Comparison of ENCODE assay signal across 8 mouse cellular contexts in the genomic region with DNA sequence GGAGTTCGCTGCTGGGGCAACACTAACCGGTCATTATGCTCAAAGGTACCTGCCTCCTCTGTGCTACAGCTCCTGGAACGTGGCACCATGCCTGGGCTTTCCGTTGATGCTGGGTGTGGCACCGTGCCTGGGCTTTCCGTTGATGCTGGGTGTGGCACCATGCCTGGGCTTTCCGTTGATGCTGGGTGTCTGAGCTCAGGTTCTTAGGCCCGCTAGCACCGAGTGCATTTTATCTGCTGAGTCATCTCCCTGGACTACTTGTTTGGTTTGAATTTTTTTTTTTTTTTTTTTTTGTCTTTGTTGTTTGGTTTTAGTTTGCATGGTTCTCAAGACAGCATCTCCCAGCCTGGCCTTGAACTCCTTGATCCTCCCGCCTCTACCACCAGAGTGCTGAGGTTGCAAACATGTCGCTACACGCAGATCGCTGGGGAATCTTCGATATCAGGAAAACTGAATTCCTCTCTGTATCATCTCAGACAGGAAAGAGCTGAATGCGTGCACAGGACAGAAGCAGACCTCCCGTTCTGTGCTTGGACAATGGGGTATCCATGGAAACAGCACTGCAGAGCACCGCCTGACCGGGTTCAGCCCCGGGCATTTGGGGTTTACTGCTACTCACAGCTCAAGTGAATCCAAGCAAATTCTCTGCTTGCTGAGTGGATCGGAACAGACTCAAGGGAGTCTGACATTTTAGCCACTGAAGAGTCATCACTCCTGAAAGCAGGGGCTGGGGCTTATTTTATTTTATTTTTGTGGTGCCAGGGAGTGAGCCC. TPM values are rescaled to one million over a fixed set of nuclear protein-coding genes. Genes with fewer than 3 reads are reported as not detected.
DNase-seq lines count a peak whose midpoint lies in the region; ATAC-seq and TF ChIP-seq lines count a peak whose summit lies in the region.

No protein-coding gene starts in this region.

- H3K27me3 ChIP-seq in kidney, postnatal 0 days (ENCODE audit: insufficient read depth, low read length): no peaks in the 10 kb centered on the region
- H3K27me3 ChIP-seq in hindbrain, embryonic 14.5 days (ENCODE audit: control insufficient read depth, insufficient read depth, low read length): no peaks in the 10 kb centered on the region
- H3K27me3 ChIP-seq in kidney, embryonic 16.5 days (ENCODE audit: insufficient read depth, low read length): no peaks in the 10 kb centered on the region

- H3K4me2 ChIP-seq in kidney, postnatal 0 days (ENCODE audit: low read length): no peak overlapping the region
- 0 out of 2 replicates have a peak overlapping the region, but pooled peaks have one; percentile 10 for H3K4me2 ChIP-seq in hindbrain, embryonic 14.5 days (replicated peaks)
- no peak overlapping the region for H3K4me2 ChIP-seq in kidney, embryonic 16.5 days (replicated peaks; ENCODE audit: low read depth, low read length)

- H3K9me3 ChIP-seq in kidney, postnatal 0 days (replicated peaks; ENCODE audit: low read length): no peaks in the 10 kb centered on the region
- no peaks in the 10 kb centered on the region for H3K9me3 ChIP-seq in hindbrain, embryonic 14.5 days (ENCODE audit: control insufficient read depth, low read length)
- H3K9me3 ChIP-seq in kidney, embryonic 16.5 days (ENCODE audit: low read length): no peaks in the 10 kb centered on the region

- no peak overlapping the region for H3K4me3 ChIP-seq in kidney, postnatal 0 days (replicated peaks; ENCODE audit: low read depth, low read length)
- no peak overlapping the region for H3K4me3 ChIP-seq in hindbrain, embryonic 14.5 days (replicated peaks; ENCODE audit: low read length)
- no peak overlapping the region for H3K4me3 ChIP-seq in kidney, embryonic 16.5 days (ENCODE audit: low read length)

- H3K27ac ChIP-seq in kidney, postnatal 0 days: no peak overlapping the region
- H3K27ac ChIP-seq in hindbrain, embryonic 14.5 days: peak overlapping the region; percentile 67
- no peak overlapping the region for H3K27ac ChIP-seq in kidney, embryonic 16.5 days (ENCODE audit: low read length)

- ATAC-seq in kidney, postnatal 0 days (replicated peaks; ENCODE audit: low FRiP score, low read depth): no peak
- no peak for ATAC-seq in hindbrain, embryonic 14.5 days (ENCODE audit: low FRiP score)
- no peak for ATAC-seq in kidney, embryonic 16.5 days (ENCODE audit: low FRiP score, low TSS enrichment)

- H3K9ac ChIP-seq in kidney, postnatal 0 days (ENCODE audit: low read depth, low read length): 0 out of 2 replicates have a peak overlapping the region, but pooled peaks have one; percentile 18
- H3K9ac ChIP-seq in hindbrain, embryonic 14.5 days: no peak overlapping the region
- H3K9ac ChIP-seq in kidney, embryonic 16.5 days (replicated peaks; ENCODE audit: low read length): no peak overlapping the region

- TF ChIP-seq CTCF in kidney, postnatal 0 days (IDR thresholded peaks at IDR 0.05; ENCODE audit: low read depth): no peak

- WGBS in kidney, postnatal 0 days: 48% methylated on average over 20 of the region's 20 CpGs
- WGBS in hindbrain, embryonic 14.5 days: 29% methylated on average over 20 of the region's 20 CpGs
- WGBS in kidney, embryonic 16.5 days: 55% methylated on average over 20 of the region's 20 CpGs

- DNase-seq in kidney, postnatal 0 days (ENCODE audit: low spot score): peak; percentile 32
- no peak for DNase-seq in kidney, postnatal 25 days
- DNase-seq in brain, adult 2 months (ENCODE audit: low read depth, low spot score): peak; percentile 56
- peak; percentile 58 for DNase-seq in hindbrain, embryonic 14.5 days (ENCODE audit: low spot score)
- DNase-seq in neural tube, embryonic 10.5 days (ENCODE audit: extremely low spot score, low spot score): peak; percentile 40
- no peak for DNase-seq in yolk sac, embryonic 10.5 days (ENCODE audit: low spot score)
- no peak for DNase-seq in frontal cortex, postnatal 25 days (ENCODE audit: low spot score in 2 of 2)

- no peaks in the 10 kb centered on the region for H3K4me1 ChIP-seq in kidney, postnatal 0 days (replicated peaks; ENCODE audit: insufficient read depth, low read length)
- peaks cover 16% of the 10 kb centered on the region for H3K4me1 ChIP-seq in hindbrain, embryonic 14.5 days (replicated peaks; ENCODE audit: control insufficient read depth, insufficient read depth, low read length)
- peaks cover 12% of the 10 kb centered on the region; the same call in 1 of the 2 replicates for H3K4me1 ChIP-seq in kidney, embryonic 16.5 days (ENCODE audit: insufficient read depth, low read length)

- no peaks in the 10 kb centered on the region for H3K36me3 ChIP-seq in kidney, postnatal 0 days (ENCODE audit: insufficient read depth, low read length)
- H3K36me3 ChIP-seq in hindbrain, embryonic 14.5 days (replicated peaks; ENCODE audit: control insufficient read depth, insufficient read depth): no peaks in the 10 kb centered on the region
- H3K36me3 ChIP-seq in kidney, embryonic 16.5 days (ENCODE audit: insufficient read depth, low read length): no peaks in the 10 kb centered on the region

RNA-seq across cellular contexts. Expression of gene Plxdc1, which starts 36.4 kb away (rescaled TPM):
- polyA plus RNA-seq in kidney, postnatal 0 days (2015; fragmentation: Nextera tagmentation; extraction: Ambion mirVana): 1.8 and 2.1 TPM in 2 replicates
- 0.90 and 1.1 TPM in 2 replicates for polyA plus RNA-seq in hindbrain, embryonic 14.5 days (2014; fragmentation: Nextera tagmentation; extraction: Ambion mirVana)
- polyA plus RNA-seq in kidney, embryonic 16.5 days (2015; fragmentation: Nextera tagmentation; extraction: Ambion mirVana): 1.8 and 2.3 TPM in 2 replicates

RNA-seq across cellular contexts. Expression of gene Arl5c, which starts 46.1 kb away (rescaled TPM):
- polyA plus RNA-seq in kidney, postnatal 0 days (2015; fragmentation: Nextera tagmentation; extraction: Ambion mirVana): 2.0 and 3.1 TPM in 2 replicates
- 6.5 and 11.0 TPM in 2 replicates for polyA plus RNA-seq in hindbrain, embryonic 14.5 days (2014; fragmentation: Nextera tagmentation; extraction: Ambion mirVana)
- 7.3 and 7.4 TPM in 2 replicates for polyA plus RNA-seq in kidney, embryonic 16.5 days (2015; fragmentation: Nextera tagmentation; extraction: Ambion mirVana)

Comparison
In these comparisons a context has a peak if more than half of its experiments do, and no peak if none do; other contexts are left out.
1. DNase-seq: peak in kidney, postnatal 0 days (single experiment), brain, adult 2 months (single experiment), hindbrain, embryonic 14.5 days (single experiment) and neural tube, embryonic 10.5 days (single experiment); none in kidney, postnatal 25 days (0 of 2), yolk sac, embryonic 10.5 days (single experiment) and frontal cortex, postnatal 25 days (0 of 2).